Comparison of ENCODE assay signal across 1 mouse cellular context in genomic region chr11:116131349-116132170, GRCm38 (mm10).
TF ChIP-seq lines count a peak whose summit lies in the region.

No protein-coding gene starts in this region.

TF ChIP-seq in MEL, 35 proteins besides CTCF, POLR2A, EP300 and RAD21:
- TF ChIP-seq ELF1 (IDR thresholded peaks at IDR 0.05; ENCODE audit: low read depth, low read length), result no peak
- no peak for TF ChIP-seq ZMIZ1 (IDR thresholded peaks at IDR 0.05; ENCODE audit: low read depth, low read length)
- no peak for TF ChIP-seq RCOR1 (IDR thresholded peaks at IDR 0.05; ENCODE audit: low read depth, low read length)
